Mouse (Mus musculus) C2C12 (cell line): ENCODE measurements at regions not wholly inside any gene's neighbourhood (a gene's known extent, or its start where the extent isn't known, plus 50 kb on each side); places are given as distances from the start of the nearest gene placed in this dataset.

ENCODE experiments used
- CTCF ChIP-seq: IDR thresholded peaks from one replicate; pipeline ENCODE4 v1.5.1; 2011; ENCODE audit not compliant: control insufficient read depth, insufficient read depth, insufficient read length
- MAX ChIP-seq: IDR thresholded peaks from one replicate; pipeline ENCODE4 v1.6.1; 2011; ENCODE audit warnings: mild to moderate bottlenecking, control low read depth
- USF1 ChIP-seq: IDR thresholded peaks from one replicate; pipeline ENCODE4 v1.6.1; 2011; ENCODE audit warnings: low read depth, mild to moderate bottlenecking, control low read depth, moderate library complexity

- TF ChIP-seq MAX: no peak
- TF ChIP-seq CTCF: no peak
- no peak for TF ChIP-seq USF1
Observed at GRCm38 (mm10) chr2:147803102-147803501, 243.7 kb downstream of the Foxa2 start.
